13 mouse cellular contexts compared by ENCODE assay signal in the genomic region with DNA sequence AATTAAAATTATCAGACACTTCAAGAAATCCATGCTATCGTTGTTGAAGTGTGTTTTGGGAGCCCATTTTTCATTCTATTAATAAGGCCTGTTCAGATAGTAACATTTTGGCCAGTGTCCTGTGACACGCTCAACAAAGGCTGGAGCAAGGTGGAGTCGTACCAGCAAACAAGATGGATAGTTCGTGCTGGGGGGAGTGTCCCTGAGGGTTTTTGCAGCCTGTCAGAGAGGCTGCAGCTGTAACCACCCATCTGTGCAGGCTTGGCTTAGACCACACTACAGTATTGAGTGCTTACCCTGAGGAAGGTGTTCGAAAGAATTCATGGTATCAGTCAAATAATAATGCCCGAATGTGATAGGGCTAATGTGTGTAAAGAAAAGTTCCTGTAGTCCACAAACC.
DNase-seq lines count a peak whose midpoint lies in the region; ATAC-seq lines count a peak whose summit lies in the region.
"Had no signal": no experiment of that assay in that cellular context is flagged by ENCODE, and none has a peak within 500 bp of the region (broad histone marks: within the 10 kb centered on the region; RNA-seq: fewer than 3 reads in every experiment).

No protein-coding gene starts in this region.

- H3K27me3 ChIP-seq in forebrain, embryonic 16.5 days (replicated peaks; ENCODE audit: control insufficient read depth, insufficient read depth, low read length), result no peaks in the 10 kb centered on the region
- H3K27me3 ChIP-seq in forebrain, embryonic 12.5 days, result no peaks in the 10 kb centered on the region
- no peaks in the 10 kb centered on the region for H3K27me3 ChIP-seq in liver, embryonic 15.5 days
- H3K27me3 ChIP-seq in liver, embryonic 12.5 days (replicated peaks), result no peaks in the 10 kb centered on the region
- H3K27me3 ChIP-seq in hindbrain, embryonic 16.5 days (replicated peaks; ENCODE audit: control insufficient read depth, insufficient read depth, low read length), result no peaks in the 10 kb centered on the region
- H3K27me3 ChIP-seq: kidney, embryonic 15.5 days; liver, embryonic 13.5 days; stomach, embryonic 15.5 days had no signal

- no peaks in the 10 kb centered on the region for H3K36me3 ChIP-seq in forebrain, embryonic 16.5 days (ENCODE audit: control insufficient read depth, insufficient read depth)
- H3K36me3 ChIP-seq in forebrain, embryonic 12.5 days (replicated peaks), result peaks cover 5% of the 10 kb centered on the region; the same call in 1 of the 2 replicates
- no peaks in the 10 kb centered on the region for H3K36me3 ChIP-seq in liver, embryonic 15.5 days (replicated peaks)
- no peaks in the 10 kb centered on the region for H3K36me3 ChIP-seq in liver, embryonic 12.5 days
- no peaks in the 10 kb centered on the region for H3K36me3 ChIP-seq in hindbrain, embryonic 16.5 days (ENCODE audit: control insufficient read depth, insufficient read depth, low read length)
- H3K36me3 ChIP-seq: kidney, embryonic 15.5 days; liver, embryonic 13.5 days; midbrain, embryonic 10.5 days; stomach, embryonic 15.5 days had no signal

- 58% methylated on average over 6 of the region's 6 CpGs for WGBS in forebrain, embryonic 16.5 days
- 82% methylated on average over 6 of the region's 6 CpGs for WGBS in forebrain, embryonic 12.5 days
- WGBS in liver, embryonic 15.5 days (ENCODE audit: insufficient replicate concordance), result 75% methylated on average over 6 of the region's 6 CpGs
- 77% methylated on average over 6 of the region's 6 CpGs for WGBS in liver, embryonic 12.5 days (ENCODE audit: insufficient replicate concordance)
- 46% methylated on average over 6 of the region's 6 CpGs for WGBS in hindbrain, embryonic 16.5 days

- H3K4me1 ChIP-seq in forebrain, embryonic 16.5 days (replicated peaks; ENCODE audit: control insufficient read depth, insufficient read depth, low read length), result peaks cover 51% of the 10 kb centered on the region
- H3K4me1 ChIP-seq in forebrain, embryonic 12.5 days, result peaks cover 21% of the 10 kb centered on the region
- H3K4me1 ChIP-seq in liver, embryonic 15.5 days (replicated peaks), result peaks cover 7% of the 10 kb centered on the region
- H3K4me1 ChIP-seq in liver, embryonic 12.5 days, result no peaks in the 10 kb centered on the region
- H3K4me1 ChIP-seq in hindbrain, embryonic 16.5 days (ENCODE audit: control insufficient read depth, insufficient read depth, low read depth, low read length), result peaks cover 18% of the 10 kb centered on the region; the same call in 1 of the 2 replicates
- H3K4me1 ChIP-seq: kidney, embryonic 15.5 days; stomach, embryonic 15.5 days had no signal

- no peak overlapping the region for H3K9ac ChIP-seq in forebrain, embryonic 16.5 days (replicated peaks; ENCODE audit: low read depth, low read length)
- no peak overlapping the region for H3K9ac ChIP-seq in forebrain, embryonic 12.5 days
- no peak overlapping the region for H3K9ac ChIP-seq in liver, embryonic 15.5 days
- no peak overlapping the region for H3K9ac ChIP-seq in liver, embryonic 12.5 days
- H3K9ac ChIP-seq in hindbrain, embryonic 16.5 days (ENCODE audit: low read depth, low read length), result no peak overlapping the region
- H3K9ac ChIP-seq: kidney, embryonic 15.5 days; liver, embryonic 13.5 days; stomach, embryonic 15.5 days had no signal

- 0 out of 2 replicates have a peak, but pooled peaks have one; percentile 26 for ATAC-seq in forebrain, embryonic 16.5 days
- no peak for ATAC-seq in forebrain, embryonic 12.5 days (ENCODE audit: low FRiP score)
- no peak for ATAC-seq in liver, embryonic 15.5 days (ENCODE audit: insufficient read depth)
- ATAC-seq in liver, embryonic 12.5 days, result no peak
- ATAC-seq in erythroblast, adult 5-6 weeks (replicated peaks; ENCODE audit: low FRiP score, poor library complexity, severe bottlenecking), result 0 out of 2 replicates have a peak, but pooled peaks have one; percentile 22
- peak; percentile 53 for ATAC-seq in hindbrain, embryonic 16.5 days

- no peaks in the 10 kb centered on the region for H3K9me3 ChIP-seq in forebrain, embryonic 16.5 days (ENCODE audit: control insufficient read depth, low read length)
- no peaks in the 10 kb centered on the region for H3K9me3 ChIP-seq in forebrain, embryonic 12.5 days
- no peaks in the 10 kb centered on the region for H3K9me3 ChIP-seq in liver, embryonic 15.5 days (replicated peaks)
- no peaks in the 10 kb centered on the region for H3K9me3 ChIP-seq in liver, embryonic 12.5 days (replicated peaks)
- H3K9me3 ChIP-seq in hindbrain, embryonic 16.5 days (ENCODE audit: control insufficient read depth, low read length), result no peaks in the 10 kb centered on the region
- H3K9me3 ChIP-seq: kidney, embryonic 15.5 days; liver, embryonic 13.5 days; midbrain, embryonic 10.5 days; stomach, embryonic 15.5 days had no signal

- no peak overlapping the region for H3K4me2 ChIP-seq in forebrain, embryonic 16.5 days (ENCODE audit: low read length)
- H3K4me2 ChIP-seq in forebrain, embryonic 12.5 days, result no peak overlapping the region
- H3K4me2 ChIP-seq in liver, embryonic 15.5 days, result no peak overlapping the region
- H3K4me2 ChIP-seq in liver, embryonic 12.5 days, result no peak overlapping the region
- H3K4me2 ChIP-seq in hindbrain, embryonic 16.5 days (ENCODE audit: low read length), result no peak overlapping the region
- H3K4me2 ChIP-seq: heart, embryonic 11.5 days; kidney, embryonic 15.5 days; liver, embryonic 13.5 days; stomach, embryonic 15.5 days had no signal

- DNase-seq in embryo, embryonic 10.5 days (ENCODE audit: low spot score), result no peak
- DNase-seq: adrenal gland, postnatal 25 days; liver, embryonic 13.5 days had no signal

- no peak overlapping the region for H3K4me3 ChIP-seq in forebrain, embryonic 16.5 days (replicated peaks; ENCODE audit: low read length)
- H3K4me3 ChIP-seq in forebrain, embryonic 12.5 days (replicated peaks), result no peak overlapping the region
- no peak overlapping the region for H3K4me3 ChIP-seq in liver, embryonic 15.5 days (replicated peaks)
- no peak overlapping the region for H3K4me3 ChIP-seq in liver, embryonic 12.5 days
- H3K4me3 ChIP-seq in hindbrain, embryonic 16.5 days (ENCODE audit: low read length), result no peak overlapping the region
- H3K4me3 ChIP-seq: kidney, embryonic 15.5 days; liver, embryonic 13.5 days; midbrain, embryonic 10.5 days; stomach, embryonic 15.5 days had no signal

- H3K27ac ChIP-seq in forebrain, embryonic 16.5 days (ENCODE audit: low read length), result peak overlapping the region; percentile 71
- H3K27ac ChIP-seq in forebrain, embryonic 12.5 days, result no peak overlapping the region
- peak overlapping the region; percentile 38; the same call in 1 of the 2 replicates for H3K27ac ChIP-seq in liver, embryonic 15.5 days (replicated peaks)
- H3K27ac ChIP-seq in liver, embryonic 12.5 days, result no peak overlapping the region
- H3K27ac ChIP-seq in hindbrain, embryonic 16.5 days (ENCODE audit: low read depth, low read length), result peak overlapping the region; percentile 67; the same call in 1 of the 2 replicates
- H3K27ac ChIP-seq: kidney, embryonic 15.5 days; liver, embryonic 13.5 days; midbrain, embryonic 10.5 days; stomach, embryonic 15.5 days had no signal

Comparison
In these comparisons a context has a peak if more than half of its experiments do, and no peak if none do; other contexts are left out.
1. ATAC-seq: peak in forebrain, embryonic 16.5 days (single experiment), erythroblast, adult 5-6 weeks (single experiment) and hindbrain, embryonic 16.5 days (single experiment); none in forebrain, embryonic 12.5 days (single experiment), liver, embryonic 15.5 days (single experiment) and liver, embryonic 12.5 days (single experiment).
2. H3K27ac ChIP-seq: peak in forebrain, embryonic 16.5 days (single experiment), liver, embryonic 15.5 days (single experiment) and hindbrain, embryonic 16.5 days (single experiment); none in forebrain, embryonic 12.5 days (single experiment) and liver, embryonic 12.5 days (single experiment).